ENCODE assay signal across 24 mouse cellular contexts in the genomic region with DNA sequence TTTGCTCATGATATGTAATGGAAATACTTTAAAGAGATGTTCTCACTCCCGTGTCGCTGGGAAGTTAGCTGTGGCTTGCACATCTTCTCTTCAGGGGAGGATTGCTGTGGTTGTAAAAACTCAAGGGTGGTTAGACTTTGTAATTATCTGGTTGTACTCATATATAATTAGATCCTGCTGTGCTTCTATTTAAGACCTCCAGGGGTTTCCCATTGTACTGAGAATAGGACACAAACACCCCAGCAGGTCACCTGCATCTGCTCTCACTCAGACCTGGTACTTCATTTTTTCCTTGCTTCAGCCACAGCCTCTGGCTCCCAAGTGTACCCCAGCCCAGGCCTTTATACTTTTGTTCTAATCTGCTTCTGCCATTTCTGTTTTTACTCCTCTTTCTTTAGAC. TPM values are rescaled to one million over a fixed set of nuclear protein-coding genes. Genes with fewer than 3 reads are reported as not detected.
DNase-seq lines count a peak whose midpoint lies in the region; ATAC-seq and TF ChIP-seq lines count a peak whose summit lies in the region.
"Had no signal": no experiment of that assay in that cellular context is flagged by ENCODE, and none has a peak within 500 bp of the region (broad histone marks: within the 10 kb centered on the region; RNA-seq: fewer than 3 reads in every experiment).

No protein-coding gene starts in this region.

- no peaks in the 10 kb centered on the region for H3K27me3 ChIP-seq in heart, embryonic 15.5 days
- no peaks in the 10 kb centered on the region for H3K27me3 ChIP-seq in midbrain, embryonic 13.5 days
- no peaks in the 10 kb centered on the region for H3K27me3 ChIP-seq in midbrain, embryonic 14.5 days (ENCODE audit: control insufficient read depth, insufficient read depth, low read length)
- no peaks in the 10 kb centered on the region for H3K27me3 ChIP-seq in neural tube, embryonic 13.5 days
- no peaks in the 10 kb centered on the region for H3K27me3 ChIP-seq in forebrain, embryonic 16.5 days (replicated peaks; ENCODE audit: control insufficient read depth, insufficient read depth, low read length)
- H3K27me3 ChIP-seq: kidney, embryonic 15.5 days; limb, embryonic 15.5 days; stomach, embryonic 15.5 days had no signal

- ATAC-seq in heart, embryonic 15.5 days (replicated peaks; ENCODE audit: insufficient number of reproducible peaks, insufficient read depth, low FRiP score, low read depth): no peak
- ATAC-seq in midbrain, embryonic 13.5 days: 0 out of 2 replicates have a peak, but pooled peaks have one; percentile 24
- ATAC-seq in midbrain, embryonic 14.5 days (ENCODE audit: low FRiP score, low TSS enrichment): no peak
- ATAC-seq in neural tube, embryonic 13.5 days (ENCODE audit: low read depth): no peak; the same call in 1 of the 2 replicates
- no peak for ATAC-seq in forebrain, embryonic 16.5 days
- ATAC-seq: hindbrain, embryonic 16.5 days had no signal

- in situ Hi-C loops in ES-E14 (cut with MboI; ENCODE audit: low sequenced_read_pairs in 2 of 2, unreplicated experiment in 2 of 2): no loop called here

- intact Hi-C loops in heart, postnatal 10 days (cut with DNase I): loop anchor here (5.0 kb wide), 1 partner anchor 50 kb away; the partner anchor contains the start of gene Phlpp1

- peaks cover 21% of the 10 kb centered on the region for H3K4me1 ChIP-seq in heart, embryonic 15.5 days (replicated peaks)
- H3K4me1 ChIP-seq in midbrain, embryonic 13.5 days (replicated peaks): peaks cover 20% of the 10 kb centered on the region
- peaks cover 4% of the 10 kb centered on the region; the same call in 1 of the 2 replicates for H3K4me1 ChIP-seq in midbrain, embryonic 14.5 days (ENCODE audit: control insufficient read depth, insufficient read depth, low read length)
- peaks cover 0 to 2% of the 10 kb centered on the region in 2 experiments; a peak in 1 of 4 replicates for H3K4me1 ChIP-seq in ES-E14 (ENCODE audit: control insufficient read depth in 2 of 2, insufficient read depth in 2 of 2, low read length in 2 of 2, poor library complexity in 1 of 2)
- H3K4me1 ChIP-seq in neural tube, embryonic 13.5 days (replicated peaks): peaks cover 31% of the 10 kb centered on the region
- no peaks in the 10 kb centered on the region for H3K4me1 ChIP-seq in forebrain, embryonic 16.5 days (replicated peaks; ENCODE audit: control insufficient read depth, insufficient read depth, low read length)
- H3K4me1 ChIP-seq: kidney, embryonic 15.5 days; limb, embryonic 15.5 days; stomach, embryonic 15.5 days had no signal

- H3K27ac ChIP-seq in heart, embryonic 15.5 days: peak overlapping the region; percentile 52
- no peak overlapping the region for H3K27ac ChIP-seq in midbrain, embryonic 13.5 days
- H3K27ac ChIP-seq in midbrain, embryonic 14.5 days (replicated peaks; ENCODE audit: low read depth, low read length): no peak overlapping the region; the same call in 1 of the 2 replicates
- H3K27ac ChIP-seq in ES-E14 (ENCODE audit: insufficient read depth, low read depth, low read length, poor library complexity, severe bottlenecking): no peak overlapping the region
- H3K27ac ChIP-seq in neural tube, embryonic 13.5 days (replicated peaks): peak overlapping the region; percentile 46; the same call in 1 of the 2 replicates
- no peak overlapping the region for H3K27ac ChIP-seq in forebrain, embryonic 16.5 days (ENCODE audit: low read length)
- H3K27ac ChIP-seq: kidney, embryonic 15.5 days; limb, embryonic 15.5 days; liver, embryonic 14.5 days; stomach, embryonic 15.5 days had no signal

- H3K9me3 ChIP-seq in heart, embryonic 15.5 days (replicated peaks): 0 out of 2 replicates have a peak, but pooled peaks cover 2% of the 10 kb centered on the region
- no peaks in the 10 kb centered on the region for H3K9me3 ChIP-seq in midbrain, embryonic 13.5 days
- 0 out of 2 replicates have a peak, but pooled peaks cover 4% of the 10 kb centered on the region for H3K9me3 ChIP-seq in midbrain, embryonic 14.5 days (ENCODE audit: control insufficient read depth, low read length)
- no peaks in the 10 kb centered on the region for H3K9me3 ChIP-seq in ES-E14 (ENCODE audit: control insufficient read depth, insufficient read depth, low read depth, low read length)
- no peaks in the 10 kb centered on the region for H3K9me3 ChIP-seq in neural tube, embryonic 13.5 days
- H3K9me3 ChIP-seq in forebrain, embryonic 16.5 days (ENCODE audit: control insufficient read depth, low read length): no peaks in the 10 kb centered on the region; the same call in 1 of the 2 replicates

- WGBS in heart, embryonic 15.5 days: 42% methylated on average over 2 of the region's 2 CpGs
- WGBS in midbrain, embryonic 13.5 days: 10% methylated on average over 2 of the region's 2 CpGs
- WGBS in midbrain, embryonic 14.5 days: 12% methylated on average over 2 of the region's 2 CpGs
- WGBS in neural tube, embryonic 13.5 days: 8% methylated on average over 2 of the region's 2 CpGs
- WGBS in forebrain, embryonic 16.5 days: 4% methylated on average over 2 of the region's 2 CpGs

- no peaks in the 10 kb centered on the region for H3K36me3 ChIP-seq in heart, embryonic 15.5 days
- H3K36me3 ChIP-seq in midbrain, embryonic 13.5 days: no peaks in the 10 kb centered on the region
- H3K36me3 ChIP-seq in midbrain, embryonic 14.5 days (ENCODE audit: control insufficient read depth, insufficient read depth, low read length): no peaks in the 10 kb centered on the region
- H3K36me3 ChIP-seq in ES-E14 (ENCODE audit: control insufficient read depth, insufficient read depth, low read length, poor library complexity, severe bottlenecking): no peaks in the 10 kb centered on the region
- H3K36me3 ChIP-seq in neural tube, embryonic 13.5 days: no peaks in the 10 kb centered on the region
- H3K36me3 ChIP-seq in forebrain, embryonic 16.5 days (ENCODE audit: control insufficient read depth, insufficient read depth): no peaks in the 10 kb centered on the region
- H3K36me3 ChIP-seq: limb, embryonic 15.5 days; stomach, embryonic 15.5 days had no signal

- DNase-seq in heart, postnatal 10 days: no peak
- no peak for DNase-seq in midbrain, embryonic 14.5 days
- peak; percentile 31 for DNase-seq in ES-E14 (ENCODE audit: low read depth, low spot score)
- DNase-seq in layer of hippocampus, postnatal 14 days (ENCODE audit: low spot score in 2 of 2): no peak
- DNase-seq: adrenal gland, adult 2 months; cerebellum, adult 11-12 months; cerebellum, postnatal 10 days; heart, postnatal 4 days; kidney, adult 11 months; kidney, postnatal 36 days; layer of hippocampus, adult 9-11 months; left cerebral cortex, postnatal 4 days; lung, embryonic 14.5 days; lung, postnatal 4 days; thymus, postnatal 25 days had no signal

- no peak overlapping the region for H3K9ac ChIP-seq in heart, embryonic 15.5 days
- no peak overlapping the region for H3K9ac ChIP-seq in midbrain, embryonic 13.5 days (replicated peaks)
- H3K9ac ChIP-seq in midbrain, embryonic 14.5 days (replicated peaks; ENCODE audit: low read length): no peak overlapping the region
- no peak overlapping the region for H3K9ac ChIP-seq in ES-E14 (ENCODE audit: insufficient read depth, low read depth, low read length, poor library complexity, severe bottlenecking)
- no peak overlapping the region for H3K9ac ChIP-seq in neural tube, embryonic 13.5 days
- no peak overlapping the region for H3K9ac ChIP-seq in forebrain, embryonic 16.5 days (replicated peaks; ENCODE audit: low read depth, low read length)
- H3K9ac ChIP-seq: kidney, embryonic 15.5 days; limb, embryonic 15.5 days; liver, embryonic 14.5 days; lung, embryonic 14.5 days; stomach, embryonic 15.5 days had no signal

- H3K4me2 ChIP-seq in heart, embryonic 15.5 days: no peak overlapping the region
- H3K4me2 ChIP-seq in midbrain, embryonic 13.5 days (replicated peaks): no peak overlapping the region
- H3K4me2 ChIP-seq in midbrain, embryonic 14.5 days (ENCODE audit: low read length): no peak overlapping the region
- H3K4me2 ChIP-seq in neural tube, embryonic 13.5 days: no peak overlapping the region
- H3K4me2 ChIP-seq in forebrain, embryonic 16.5 days (ENCODE audit: low read length): no peak overlapping the region
- H3K4me2 ChIP-seq: kidney, embryonic 15.5 days; limb, embryonic 15.5 days; lung, embryonic 14.5 days; stomach, embryonic 15.5 days had no signal

- no peak overlapping the region for H3K4me3 ChIP-seq in heart, embryonic 15.5 days
- H3K4me3 ChIP-seq in midbrain, embryonic 13.5 days (replicated peaks): no peak overlapping the region
- no peak overlapping the region for H3K4me3 ChIP-seq in midbrain, embryonic 14.5 days (replicated peaks; ENCODE audit: low read depth, low read length)
- H3K4me3 ChIP-seq in ES-E14 (ENCODE audit: insufficient read depth in 1 of 2, low read depth in 1 of 2, low read length in 2 of 2, poor library complexity in 1 of 2, severe bottlenecking in 1 of 2): no peak overlapping the region
- H3K4me3 ChIP-seq in neural tube, embryonic 13.5 days: no peak overlapping the region
- H3K4me3 ChIP-seq in forebrain, embryonic 16.5 days (replicated peaks; ENCODE audit: low read length): no peak overlapping the region
- H3K4me3 ChIP-seq: kidney, embryonic 15.5 days; limb, embryonic 15.5 days; stomach, embryonic 15.5 days had no signal

TF ChIP-seq in ES-E14, 5 proteins besides CTCF, POLR2A, EP300 and RAD21:
- TF ChIP-seq ZNF384 (IDR thresholded peaks at IDR 0.05; ENCODE audit: low read depth, low read length) (no peak), CHD2 (IDR thresholded peaks at IDR 0.05; ENCODE audit: low read depth, low read length) (no peak), ZC3H11A (IDR thresholded peaks at IDR 0.05; ENCODE audit: borderline replicate concordance, low read depth, low read length) (no peak), MAFK (IDR thresholded peaks at IDR 0.05; ENCODE audit: insufficient read depth, low read depth, low read length) (no peak), HCFC1 (IDR thresholded peaks at IDR 0.05; ENCODE audit: borderline replicate concordance, insufficient read depth, low read length) (no peak)

RNA-seq across cellular contexts. Expression of gene Phlpp1, which starts 50.4 kb away (rescaled TPM):
- polyA plus RNA-seq in heart, embryonic 15.5 days (2015; fragmentation: Nextera tagmentation; extraction: Ambion mirVana): 4.2 and 4.9 TPM in 2 replicates
- total RNA-seq in heart, postnatal 10 days (2021): 10 to 100 TPM; 22.4 to 23.5 TPM
- polyA plus RNA-seq in midbrain, embryonic 13.5 days (2015; fragmentation: Nextera tagmentation; extraction: Ambion mirVana): 7.2 and 8.2 TPM in 2 replicates
- polyA plus RNA-seq in midbrain, embryonic 14.5 days (2014; fragmentation: Nextera tagmentation; extraction: Ambion mirVana): 9.9 and 10.7 TPM in 2 replicates
- total RNA-seq in ES-E14 (2012; rRNA removed): 4.5 and 5.8 TPM in 2 replicates
- polyA plus RNA-seq in neural tube, embryonic 13.5 days (2015; fragmentation: Nextera tagmentation; extraction: Ambion mirVana): 6.9 and 7.5 TPM in 2 replicates
- 7.0 and 7.7 TPM in 2 replicates for polyA plus RNA-seq in forebrain, embryonic 16.5 days (2015; fragmentation: Nextera tagmentation; extraction: Ambion mirVana)
- 10 to 100 TPM; 65.9 to 67.9 TPM for total RNA-seq in layer of hippocampus, postnatal 14 days (2021)

Comparison
In these comparisons a context has a peak if more than half of its experiments do, and no peak if none do; other contexts are left out.
1. H3K27ac ChIP-seq: peak in heart, embryonic 15.5 days (single experiment) and neural tube, embryonic 13.5 days (single experiment); none in midbrain, embryonic 13.5 days (single experiment), midbrain, embryonic 14.5 days (single experiment), ES-E14 (single experiment) and forebrain, embryonic 16.5 days (single experiment).